Mouse (Mus musculus) erythroblast, embryonic 14.5 days (primary cell): ENCODE measurements around the gene Wwox. TPM values are rescaled to one million over a fixed set of nuclear protein-coding genes. Genes with fewer than 3 reads are reported as not detected.

ENCODE experiments used
- H3K27me3 ChIP-seq: 2 replicates; pipeline ENCODE4 v1.6.1; 2012; ENCODE audit warnings: inconsistent platforms; ENCODE audit not compliant: control insufficient read depth
- H3K36me3 ChIP-seq: 2 replicates; pipeline ENCODE4 v1.6.1; 2012; ENCODE audit warnings: mild to moderate bottlenecking, inconsistent platforms; ENCODE audit not compliant: control insufficient read depth
- H3K4me1 ChIP-seq: 2 replicates; pipeline ENCODE4 v1.6.1; 2012; ENCODE audit warnings: inconsistent platforms; ENCODE audit not compliant: control insufficient read depth
- H3K4me3 ChIP-seq: replicated peaks from 2 replicates; pipeline ENCODE3; 2012; ENCODE audit warnings: moderate library complexity, mild to moderate bottlenecking, inconsistent platforms
- H3K9me3 ChIP-seq: 2 replicates; pipeline ENCODE4 v1.6.1; 2012; ENCODE audit warnings: low read length, inconsistent platforms, mixed read lengths; ENCODE audit not compliant: control insufficient read depth
- GATA1 ChIP-seq: IDR thresholded peaks from 2 replicates; pipeline ENCODE4 v1.6.1; 2012; ENCODE audit warnings: low read length, inconsistent platforms, mixed read lengths
- TAL1 ChIP-seq: IDR thresholded peaks from 3 replicates; pipeline ENCODE4 v1.6.1; 2012; ENCODE audit warnings: low read length, inconsistent platforms, mixed read lengths
- polyA plus RNA-seq: library from polyadenylated mRNA; stranded (reverse); fragments of >175 nt; gene quantifications from 2 replicates; pipeline ENCODE4 v1.2.3, GENCODE M21; 2012

Gene Wwox
- polyA plus RNA-seq, 1 experiment = 0.18 TPM

GRCm38 (mm10) chr8:115150446-115151109 lies 711.1 kb downstream of the Wwox start:
- Histone ChIP-seq H3K36me3 (no peaks in the 10 kb centered on the region), H3K4me3 (no peak overlapping the region), H3K4me1 (peaks cover 15% of the 10 kb centered on the region), H3K9me3 (no peaks in the 10 kb centered on the region; the same call in 1 of the 2 replicates), H3K27me3 (no peaks in the 10 kb centered on the region)
- TF ChIP-seq GATA1 (no peak), TAL1 (no peak)

- no peaks in the 10 kb centered on the region; the same call in 1 of the 2 replicates for H3K9me3 ChIP-seq
- TF ChIP-seq GATA1 (no peak), TAL1 (no peak)
- peaks cover 15% of the 10 kb centered on the region for H3K4me1 ChIP-seq
- H3K4me3 ChIP-seq = no peak overlapping the region
- H3K36me3 ChIP-seq = no peaks in the 10 kb centered on the region
- no peaks in the 10 kb centered on the region for H3K27me3 ChIP-seq
Observed at GRCm38 (mm10) chr8:115151416-115151815, 712.0 kb downstream of the Wwox start.

DNA sequence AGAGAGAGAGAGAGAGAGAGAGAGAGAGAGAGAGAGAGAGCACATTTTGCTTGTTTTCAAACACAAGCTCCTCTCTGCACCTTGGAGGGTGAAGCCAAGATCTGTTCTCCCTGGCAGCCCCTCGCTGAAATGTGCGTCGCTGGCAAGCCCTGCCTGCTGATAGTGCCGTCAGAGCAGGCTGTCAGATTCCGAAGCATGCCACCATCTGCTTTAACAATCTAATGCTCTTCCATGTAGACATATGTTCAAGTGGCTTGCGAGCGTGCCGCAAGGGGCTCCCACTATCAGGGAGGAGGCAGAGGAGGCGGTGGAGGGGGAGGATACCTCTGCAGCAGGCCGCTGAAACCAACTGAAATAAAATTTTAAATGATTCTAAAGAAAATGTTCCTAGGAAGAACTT lies 714.6 kb downstream of the Wwox start:
- TF ChIP-seq TAL1 = no peak
- TF ChIP-seq GATA1 = no peak
- no peaks in the 10 kb centered on the region; the same call in 1 of the 2 replicates for H3K9me3 ChIP-seq
- H3K4me3 ChIP-seq = no peak overlapping the region
- H3K4me1 ChIP-seq = peaks cover 15% of the 10 kb centered on the region
- peaks cover 13% of the 10 kb centered on the region for H3K27me3 ChIP-seq
- H3K36me3 ChIP-seq = no peaks in the 10 kb centered on the region

DNA sequence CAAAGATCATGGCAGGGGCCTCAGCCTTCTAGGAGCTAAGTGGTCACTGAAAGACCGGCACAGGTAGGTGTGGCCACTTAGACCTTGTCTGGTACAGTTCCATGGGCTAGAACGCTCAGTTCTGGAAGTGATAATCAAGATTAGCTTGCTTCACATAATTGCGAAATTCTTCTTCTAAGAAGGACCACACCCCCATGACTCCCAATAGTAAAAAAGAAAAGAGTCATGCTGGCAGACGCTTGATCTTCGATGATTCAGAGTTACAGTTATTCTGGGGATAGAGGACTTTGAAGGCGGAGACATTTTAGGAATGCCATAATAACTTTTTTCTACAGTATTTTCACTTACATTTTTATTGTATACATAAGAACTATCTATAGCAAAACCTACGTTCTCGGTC lies 716.7 kb downstream of the Wwox start:
- no peak for TF ChIP-seq GATA1
- TF ChIP-seq TAL1 = no peak
- H3K4me1 ChIP-seq = peaks cover 6% of the 10 kb centered on the region
- H3K27me3 ChIP-seq = peaks cover 28% of the 10 kb centered on the region
- H3K9me3 ChIP-seq = no peaks in the 10 kb centered on the region
- no peaks in the 10 kb centered on the region for H3K36me3 ChIP-seq
- no peak overlapping the region for H3K4me3 ChIP-seq

DNA sequence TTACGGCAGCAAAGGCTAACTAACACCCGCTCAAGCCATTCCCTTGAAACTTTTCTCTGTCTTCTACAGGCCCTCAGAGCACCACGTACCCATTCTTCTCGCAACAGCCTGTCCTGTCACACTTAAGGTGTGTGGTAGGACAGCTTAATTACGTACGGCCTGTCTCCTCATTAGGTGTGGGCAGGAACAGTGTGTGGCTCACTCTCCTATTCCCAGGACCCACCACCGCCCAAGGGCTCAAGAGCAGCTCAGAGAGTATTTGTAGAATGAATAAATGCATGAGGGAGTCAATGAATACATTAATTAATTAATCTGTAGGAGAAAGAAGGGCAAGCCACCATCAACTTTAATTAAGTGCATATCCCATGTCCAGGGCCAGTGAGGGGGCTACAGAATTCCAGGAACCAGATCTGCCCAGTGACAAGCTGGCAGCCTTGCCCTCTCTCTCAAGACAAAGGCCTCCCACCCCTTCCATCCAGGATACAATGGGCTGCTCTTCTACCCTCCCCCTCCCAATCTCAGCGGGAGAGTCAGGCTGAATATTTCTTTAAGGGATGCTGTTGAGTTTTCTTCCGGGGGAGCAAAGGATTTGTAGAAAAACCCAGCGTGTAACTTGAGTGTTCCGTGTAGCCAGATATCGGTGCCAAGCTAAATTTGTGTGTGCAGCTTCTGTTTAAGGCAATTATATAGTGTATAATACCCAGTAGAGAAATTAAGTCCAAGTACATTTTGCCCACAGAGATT lies 718.7 kb downstream of the Wwox start:
- no peaks in the 10 kb centered on the region for H3K36me3 ChIP-seq
- no peaks in the 10 kb centered on the region for H3K4me1 ChIP-seq
- no peak overlapping the region for H3K4me3 ChIP-seq
- no peaks in the 10 kb centered on the region for H3K9me3 ChIP-seq
- TF ChIP-seq TAL1 = no peak
- no peak for TF ChIP-seq GATA1
- peaks cover 35% of the 10 kb centered on the region for H3K27me3 ChIP-seq

GRCm38 (mm10) chr8:115158721-115159111 lies 719.3 kb downstream of the Wwox start:
- no peaks in the 10 kb centered on the region for H3K36me3 ChIP-seq

DNA sequence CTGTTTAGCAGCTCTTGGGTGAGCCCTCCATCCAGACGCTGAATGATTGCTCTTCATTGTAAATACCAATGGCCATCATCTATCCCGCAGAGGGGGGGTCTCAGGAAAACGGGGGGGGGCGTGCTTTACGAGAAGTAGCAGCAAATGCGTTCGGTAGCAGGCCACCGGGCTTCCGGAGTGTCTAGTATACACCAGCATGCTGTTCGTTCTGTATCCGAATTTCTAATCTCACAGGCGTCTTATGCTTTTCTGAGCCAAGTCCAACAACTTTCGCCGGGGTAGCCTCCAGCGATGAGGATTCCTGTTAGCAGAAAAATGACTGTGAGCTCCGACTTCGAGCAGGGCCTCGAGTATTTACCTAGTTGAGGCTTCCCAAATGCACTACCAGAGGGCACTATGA lies 719.8 kb downstream of the Wwox start:
- no peaks in the 10 kb centered on the region for H3K36me3 ChIP-seq
- TF ChIP-seq TAL1 = no peak
- no peak for TF ChIP-seq GATA1
- H3K4me1 ChIP-seq = no peaks in the 10 kb centered on the region
- H3K4me3 ChIP-seq = no peak overlapping the region
- H3K9me3 ChIP-seq = no peaks in the 10 kb centered on the region
- H3K27me3 ChIP-seq = peaks cover 42% of the 10 kb centered on the region

More at GRCm38 (mm10) chr8:115158721-115159111, 719.3 kb downstream of the Wwox start:
- Histone ChIP-seq H3K27me3 (peaks cover 37% of the 10 kb centered on the region), H3K9me3 (no peaks in the 10 kb centered on the region), H3K4me1 (no peaks in the 10 kb centered on the region), H3K4me3 (no peak overlapping the region)
- TF ChIP-seq GATA1 (no peak), TAL1 (no peak)

DNA sequence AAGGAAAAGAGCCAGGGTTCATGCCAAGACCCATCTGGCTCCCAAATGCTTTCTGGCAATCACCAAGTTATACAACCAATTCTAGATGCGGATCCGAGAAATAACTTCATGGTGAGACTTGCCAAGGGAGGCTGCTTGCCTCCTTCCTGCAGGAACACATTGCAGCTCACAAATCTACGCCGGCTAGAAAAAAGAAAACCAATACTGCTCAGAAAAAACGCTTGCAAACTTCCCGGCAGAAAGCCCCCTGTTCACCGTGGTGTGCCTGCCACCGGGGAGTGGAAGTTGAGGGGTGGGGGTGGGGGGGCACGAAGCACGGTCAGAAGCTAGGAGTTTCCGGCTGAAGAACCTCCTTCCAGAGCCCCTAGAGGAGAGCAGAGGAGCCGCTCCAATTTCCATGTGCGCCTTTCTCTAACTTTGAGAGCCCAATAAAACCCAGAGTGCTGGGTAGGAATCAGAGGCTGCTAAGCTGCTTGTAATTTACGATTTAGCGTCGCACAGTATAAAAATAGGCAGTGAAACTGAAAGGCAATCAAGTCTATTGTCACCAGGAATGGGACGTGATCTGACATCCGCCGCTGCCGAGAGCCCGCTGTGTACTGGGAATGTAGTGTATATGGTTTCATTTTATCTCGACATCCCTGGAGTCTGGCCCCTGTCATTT lies 720.4 kb downstream of the Wwox start:
- TF ChIP-seq GATA1 (no peak), TAL1 (no peak)
- Histone ChIP-seq H3K9me3 (no peaks in the 10 kb centered on the region), H3K4me1 (no peaks in the 10 kb centered on the region), H3K36me3 (no peaks in the 10 kb centered on the region), H3K27me3 (peaks cover 43% of the 10 kb centered on the region), H3K4me3 (peak overlapping the region; percentile 2)

- H3K4me1 ChIP-seq = no peaks in the 10 kb centered on the region
- H3K9me3 ChIP-seq = no peaks in the 10 kb centered on the region
- TF ChIP-seq GATA1 (no peak), TAL1 (no peak)
- H3K36me3 ChIP-seq = no peaks in the 10 kb centered on the region
- no peak overlapping the region for H3K4me3 ChIP-seq
- peaks cover 44% of the 10 kb centered on the region for H3K27me3 ChIP-seq
Observed at GRCm38 (mm10) chr8:115160407-115160806, 721.0 kb downstream of the Wwox start.

DNA sequence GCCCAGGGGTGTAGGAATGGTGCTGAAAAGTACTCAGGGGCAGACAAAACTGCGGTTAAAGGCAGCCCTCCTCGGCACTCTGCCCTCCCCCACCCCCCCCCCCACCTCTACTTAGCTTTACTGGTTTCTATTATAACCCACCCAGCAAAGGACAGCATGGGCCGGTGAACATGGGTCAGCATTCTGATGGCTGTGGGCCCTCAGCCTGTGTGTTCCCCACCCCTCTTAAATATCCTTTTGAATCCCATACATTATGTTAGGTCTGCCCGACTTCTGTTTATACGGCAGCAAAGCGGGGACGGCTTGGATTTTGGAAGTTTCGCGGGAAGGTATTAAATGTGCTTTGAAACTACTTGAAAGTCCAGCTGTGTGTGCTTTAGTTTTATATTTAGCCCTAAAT lies 722.1 kb downstream of the Wwox start:
- no peak overlapping the region for H3K4me3 ChIP-seq
- H3K36me3 ChIP-seq = no peaks in the 10 kb centered on the region
- no peaks in the 10 kb centered on the region for H3K9me3 ChIP-seq
- TF ChIP-seq GATA1 = no peak
- TF ChIP-seq TAL1 = no peak
- H3K4me1 ChIP-seq = no peaks in the 10 kb centered on the region
- H3K27me3 ChIP-seq = peaks cover 44% of the 10 kb centered on the region
